Mouse (Mus musculus) olfactory bulb, adult 2 months (tissue): Measurements from ENCODE around the gene Coro1c.

Experiments used
- CTCF ChIP-seq: fragments of 200-500 bp; IDR thresholded peaks from 2 replicates; pipeline ENCODE4 v1.5.1; 2012; ENCODE audit warnings: low read depth, mild to moderate bottlenecking, low read length, moderate library complexity; ENCODE audit not compliant: insufficient read depth
- POLR2A ChIP-seq: fragments of 200-500 bp; IDR thresholded peaks from 2 replicates; pipeline ENCODE4 v1.6.1; 2012; ENCODE audit warnings: mild to moderate bottlenecking, low read depth, low read length, moderate library complexity; ENCODE audit not compliant: insufficient read depth

DNA sequence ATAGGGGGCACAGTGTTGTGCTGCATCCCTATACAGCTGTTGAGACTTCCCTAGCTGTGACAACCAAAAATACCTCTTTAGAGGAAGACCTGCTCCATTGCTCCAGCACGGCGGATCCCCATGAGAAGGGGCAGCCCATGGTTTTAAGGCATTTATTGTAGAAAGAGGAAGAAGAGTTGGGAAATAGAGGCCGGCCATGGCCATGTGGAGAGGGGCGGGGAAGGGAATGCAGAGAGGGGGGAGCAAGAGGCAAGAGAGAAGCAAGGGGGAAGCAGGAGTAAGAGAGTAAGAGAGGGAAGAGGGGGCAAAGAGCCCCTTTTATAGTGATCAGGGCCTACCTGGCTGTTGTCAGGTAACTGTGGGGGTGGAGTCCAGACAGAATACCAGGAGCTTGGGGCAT, 98.4 kb downstream of the Coro1c start:
- no peak for TF ChIP-seq CTCF
- no peak for TF ChIP-seq POLR2A
